Mouse (Mus musculus) forebrain, postnatal 0 days (tissue): Measurements from ENCODE around the gene Zfyve27. TPM values are rescaled to one million over a fixed set of nuclear protein-coding genes. Genes with fewer than 3 reads are reported as not detected.

Experiments used
- ATAC-seq: fragments of 200-750 bp; cut with Nextera tagmentation; 2 replicates; pipeline ENCODE4 v1.8.0; 2017; ENCODE audit warnings: mild to moderate bottlenecking, moderate library complexity
- DNase-seq: peaks from one replicate; pipeline ENCODE4 v3.0.0-alpha.2; 2015
- H3K27ac ChIP-seq: fragments of 300-500 bp; sonication (generic); 2 replicates; pipeline ENCODE4 v1.5.1; 2014; ENCODE audit warnings: low read depth, mild to moderate bottlenecking, antibody characterized with exemption, low read length, moderate library complexity, mixed read lengths
- H3K27me3 ChIP-seq: fragments of 300-500 bp; sonication (generic); 2 replicates; pipeline ENCODE4 v1.6.1; 2014; ENCODE audit warnings: mild to moderate bottlenecking, low read length, mixed read lengths; ENCODE audit not compliant: insufficient read depth
- H3K36me3 ChIP-seq: fragments of 300-500 bp; sonication (generic); 2 replicates; pipeline ENCODE4 v1.6.1; 2014; ENCODE audit warnings: mild to moderate bottlenecking, moderate library complexity; ENCODE audit not compliant: insufficient read depth
- H3K4me1 ChIP-seq: fragments of 300-500 bp; sonication (generic); 2 replicates; pipeline ENCODE4 v1.6.1; 2014; ENCODE audit warnings: antibody characterized with exemption; ENCODE audit not compliant: insufficient read depth
- H3K4me2 ChIP-seq: fragments of 300-500 bp; sonication (generic); 2 replicates; pipeline ENCODE4 v1.6.1; 2014; ENCODE audit warnings: low read depth, mild to moderate bottlenecking, moderate library complexity
- H3K4me3 ChIP-seq: fragments of 300-500 bp; sonication (generic); 2 replicates; pipeline ENCODE4 v1.5.1; 2014; ENCODE audit warnings: low read depth, low read length, mixed read lengths
- H3K9ac ChIP-seq: fragments of 300-500 bp; sonication (generic); 2 replicates; pipeline ENCODE4 v1.6.1; 2014; ENCODE audit warnings: mild to moderate bottlenecking
- H3K9me3 ChIP-seq: fragments of 300-500 bp; sonication (generic); 2 replicates; pipeline ENCODE4 v1.6.1; 2016; ENCODE audit warnings: low read length
- CTCF ChIP-seq: sonication (generic); IDR thresholded peaks from 2 replicates; pipeline ENCODE4 v1.5.1; 2016; ENCODE audit warnings: antibody characterized with exemption, control low read depth, low read depth
- WGBS: fragments of 180-500 bp; shearing (Covaris S2); extraction: QIAGEN DNeasy Blood & Tissue Kit; methylation state at CpG from one replicate; pipeline ENCODE4 v1.1.7; 2014; 5-methylcytosine and 5-hydroxymethylcytosine counted together
- polyA plus RNA-seq: library from polyadenylated mRNA; unstranded; fragments of >200 nt; fragmentation: Nextera tagmentation; extraction: Ambion mirVana; gene quantifications from 2 replicates; pipeline ENCODE4 v1.2.1, GENCODE M21; 2015
- total RNA-seq: library from RNA; depleted of rRNA; stranded (reverse); fragments of >200 nt; gene quantifications from 2 replicates; pipeline ENCODE4 v1.2.3, GENCODE M21; 2014

Gene Zfyve27
- total and polyA plus RNA-seq, 2 experiments from 2014 or later: 44.1 to 94.4 TPM

DNA sequence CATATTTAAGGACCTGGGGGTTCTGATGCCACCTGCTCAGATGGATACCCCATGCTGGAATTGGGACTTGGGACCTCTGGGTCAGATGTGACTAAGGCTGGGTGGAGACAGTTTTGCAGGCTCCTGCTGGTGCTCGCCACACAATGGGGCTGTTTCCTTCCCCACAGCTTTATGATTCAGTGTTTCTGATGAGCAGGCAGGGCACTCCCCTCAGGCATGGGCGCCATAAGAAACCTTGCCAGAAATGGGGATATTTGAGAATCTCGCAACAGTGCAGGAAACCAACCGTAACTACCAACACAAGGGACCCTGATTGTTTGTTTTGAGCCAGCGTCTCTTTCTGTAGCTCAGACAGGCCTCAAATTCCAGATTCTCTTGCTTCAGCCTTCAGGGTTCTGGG is 32.6 kb upstream of the Zfyve27 start:
- Histone ChIP-seq H3K9ac (no peak overlapping the region), H3K27ac (no peak overlapping the region), H3K4me2 (no peak overlapping the region), H3K4me1 (peaks cover 7% of the 10 kb centered on the region), H3K27me3 (no peaks in the 10 kb centered on the region), H3K9me3 (no peaks in the 10 kb centered on the region), H3K4me3 (no peak overlapping the region), H3K36me3 (no peaks in the 10 kb centered on the region)
- ATAC-seq: no peak
- no peak for DNase-seq
- no peak for TF ChIP-seq CTCF
- 61% methylated on average over 5 of the region's 5 CpGs for WGBS

DNA sequence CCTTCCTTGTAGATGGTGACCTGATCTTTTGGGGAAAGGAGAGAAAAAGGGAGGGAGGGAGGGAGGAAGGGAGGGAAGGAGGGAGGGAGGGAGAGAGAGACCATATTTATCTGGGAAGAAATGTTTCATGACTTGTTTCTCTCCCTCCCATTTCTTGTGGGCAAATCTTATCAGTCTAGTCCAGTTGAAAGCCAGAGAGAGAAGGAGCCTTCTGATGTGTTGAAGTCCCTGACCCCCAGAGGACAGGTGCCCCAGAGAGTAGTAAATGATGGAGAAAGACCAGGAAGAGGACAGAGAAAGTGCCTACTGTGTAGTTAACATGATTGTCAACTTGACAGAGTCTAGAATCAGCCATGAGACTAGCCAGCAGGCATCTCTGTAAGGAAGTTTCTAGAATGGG is 28.7 kb upstream of the Zfyve27 start:
- H3K9me3 ChIP-seq: no peaks in the 10 kb centered on the region
- DNase-seq (no peak), ATAC-seq (no peak)
- no peak overlapping the region for H3K4me2 ChIP-seq
- no peaks in the 10 kb centered on the region for H3K36me3 ChIP-seq
- H3K9ac ChIP-seq: no peak overlapping the region
- TF ChIP-seq CTCF: no peak
- no peak overlapping the region for H3K27ac ChIP-seq
- H3K4me1 ChIP-seq: no peaks in the 10 kb centered on the region
- no peaks in the 10 kb centered on the region for H3K27me3 ChIP-seq
- no peak overlapping the region for H3K4me3 ChIP-seq

DNA sequence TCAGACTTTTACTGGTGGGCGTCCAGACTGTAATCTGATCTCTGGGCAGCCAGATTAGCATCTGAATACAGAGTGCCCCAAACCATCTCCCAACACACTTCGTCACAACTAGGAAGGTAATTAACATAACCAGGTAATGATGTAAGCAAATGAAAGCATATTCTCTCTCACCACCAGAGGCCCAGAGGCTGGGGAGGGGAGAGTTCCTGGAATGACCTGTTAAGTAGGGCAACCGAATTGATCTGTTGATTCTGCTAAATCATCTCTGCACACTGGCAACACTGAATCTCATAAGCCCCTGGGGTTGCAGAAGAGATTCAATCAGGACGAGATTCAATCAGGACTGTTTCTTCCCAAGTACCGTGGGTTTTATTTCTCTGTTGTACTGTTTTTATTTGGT is 27.6 kb upstream of the Zfyve27 start:
- ATAC-seq (no peak), DNase-seq (no peak)
- Histone ChIP-seq H3K4me3 (no peak overlapping the region), H3K4me2 (no peak overlapping the region), H3K9ac (no peak overlapping the region), H3K9me3 (no peaks in the 10 kb centered on the region), H3K36me3 (no peaks in the 10 kb centered on the region), H3K4me1 (no peaks in the 10 kb centered on the region), H3K27me3 (no peaks in the 10 kb centered on the region), H3K27ac (no peak overlapping the region)
- no peak for TF ChIP-seq CTCF
- 21% methylated on average over 5 of the region's 5 CpGs for WGBS

DNA sequence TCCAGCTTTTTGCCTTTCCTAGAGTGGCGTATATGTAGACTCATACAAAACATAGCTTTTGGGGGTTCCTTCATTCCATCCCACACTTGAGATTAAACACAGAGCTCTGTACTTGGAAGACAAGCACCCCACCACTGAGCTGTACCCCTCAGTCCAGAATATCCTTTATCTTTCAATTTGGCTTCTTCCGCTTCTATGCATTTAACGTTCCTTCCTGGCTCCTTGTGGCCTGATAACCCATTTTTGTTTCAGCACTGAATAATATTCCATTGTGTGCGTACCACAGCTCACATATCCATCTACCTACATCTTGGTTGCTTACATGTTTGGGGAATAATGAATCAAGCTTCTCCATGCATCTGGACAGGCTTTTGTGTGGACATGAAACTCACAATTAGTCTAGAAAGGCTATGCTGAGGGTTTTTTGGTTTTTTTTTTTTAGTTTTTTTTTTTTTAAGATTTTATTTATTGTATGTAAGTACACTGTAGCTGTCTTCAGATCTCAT is 26.5 kb upstream of the Zfyve27 start:
- H3K4me2 ChIP-seq: no peak overlapping the region
- no peaks in the 10 kb centered on the region for H3K9me3 ChIP-seq
- H3K4me1 ChIP-seq: no peaks in the 10 kb centered on the region
- 87% methylated on average over 4 of the region's 4 CpGs for WGBS
- no peaks in the 10 kb centered on the region for H3K36me3 ChIP-seq
- H3K27ac ChIP-seq: no peak overlapping the region
- DNase-seq (no peak), ATAC-seq (no peak)
- H3K9ac ChIP-seq: no peak overlapping the region
- no peak overlapping the region for H3K4me3 ChIP-seq
- H3K27me3 ChIP-seq: no peaks in the 10 kb centered on the region
- TF ChIP-seq CTCF: no peak

DNA sequence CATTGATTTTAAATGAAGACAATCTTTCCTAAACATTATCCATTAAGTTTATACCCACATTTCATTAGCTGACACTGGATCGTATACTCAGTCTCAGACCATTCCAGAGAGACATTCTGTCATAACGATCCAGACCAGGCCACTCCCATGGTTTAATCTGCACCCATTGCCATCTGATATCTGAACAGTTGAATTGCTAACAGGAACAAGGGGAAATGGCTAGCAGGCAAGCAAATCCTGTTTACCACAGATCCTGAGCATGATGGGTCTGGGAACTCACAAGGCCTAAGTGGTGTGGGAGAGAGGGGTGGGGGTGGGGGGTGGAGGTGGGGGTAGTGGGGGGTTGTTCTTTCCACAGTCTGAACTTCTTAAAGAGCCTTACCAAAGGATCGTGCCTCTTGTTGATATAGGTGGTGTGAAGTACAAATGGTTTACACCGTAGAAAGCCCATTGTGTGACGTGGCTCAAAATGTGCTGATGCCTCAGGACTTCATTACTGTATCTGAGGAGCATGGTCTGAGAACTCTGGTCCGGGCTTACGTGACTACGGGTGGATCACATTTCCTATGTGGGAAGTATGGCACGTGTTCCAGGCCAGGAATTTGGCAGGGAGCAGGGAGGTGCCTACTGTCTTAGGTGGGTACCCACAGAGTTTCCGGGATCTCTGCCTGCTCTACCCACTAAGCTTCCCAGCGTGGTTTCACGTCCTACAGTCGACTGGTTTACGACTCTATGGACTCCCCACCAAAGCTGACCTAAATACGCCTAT is 25.1 kb upstream of the Zfyve27 start:
- DNase-seq (no peak), ATAC-seq (no peak)
- Histone ChIP-seq H3K27me3 (no peaks in the 10 kb centered on the region), H3K4me2 (no peak overlapping the region), H3K9me3 (no peaks in the 10 kb centered on the region), H3K4me1 (no peaks in the 10 kb centered on the region), H3K4me3 (no peak overlapping the region), H3K36me3 (no peaks in the 10 kb centered on the region), H3K9ac (no peak overlapping the region), H3K27ac (no peak overlapping the region)
- no peak for TF ChIP-seq CTCF
- WGBS: 91% methylated on average over 15 of the region's 15 CpGs

DNA sequence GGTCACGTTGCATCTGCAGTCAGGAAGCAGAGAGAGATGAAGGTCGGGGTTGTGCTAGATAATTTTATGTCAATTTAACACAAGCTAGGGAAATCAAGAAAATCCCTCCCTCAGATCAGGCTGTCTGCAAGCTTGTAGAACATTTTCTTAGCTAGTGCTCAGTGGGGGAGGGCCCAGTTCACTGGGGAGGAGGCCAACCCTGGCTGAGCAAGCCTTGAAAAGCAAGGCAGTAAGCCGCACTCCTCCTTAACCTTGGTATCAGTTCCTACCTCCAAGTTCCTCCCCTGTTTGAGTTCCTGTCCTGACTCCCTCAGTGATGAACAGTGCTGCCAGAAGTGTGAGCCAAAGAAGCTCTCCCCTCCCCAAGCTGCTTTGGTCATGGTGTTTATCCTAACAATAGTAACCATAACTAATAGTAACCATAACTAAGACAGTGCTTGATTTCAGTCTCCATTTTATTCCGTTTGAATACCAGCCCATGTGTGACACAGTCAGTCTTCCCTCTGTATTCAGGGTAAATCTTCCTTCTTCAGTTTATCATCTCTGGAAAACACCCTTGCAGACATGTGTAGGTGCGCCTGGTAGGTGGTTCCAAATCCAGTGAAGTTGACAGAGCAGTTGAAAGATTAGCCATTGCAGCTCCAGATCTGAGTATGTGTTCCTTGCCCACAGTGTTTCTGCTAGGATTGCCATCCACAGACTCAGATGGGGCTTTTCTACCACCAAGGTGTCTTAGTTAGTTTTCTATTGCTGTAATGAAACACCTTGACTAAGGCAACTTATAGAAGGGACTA is 23.8 kb upstream of the Zfyve27 start:
- Histone ChIP-seq H3K27ac (no peak overlapping the region), H3K9ac (no peak overlapping the region), H3K9me3 (no peaks in the 10 kb centered on the region), H3K4me2 (no peak overlapping the region), H3K4me1 (no peaks in the 10 kb centered on the region), H3K36me3 (no peaks in the 10 kb centered on the region), H3K4me3 (no peak overlapping the region), H3K27me3 (no peaks in the 10 kb centered on the region)
- no peak for TF ChIP-seq CTCF
- ATAC-seq (no peak), DNase-seq (no peak)
- WGBS: 80% methylated on average over 5 of the region's 5 CpGs

GRCm38 (mm10) chr19:42141998-42142397 is 21.8 kb upstream of the Zfyve27 start:
- ATAC-seq (no peak), DNase-seq (no peak)
- Histone ChIP-seq H3K4me3 (no peak overlapping the region), H3K36me3 (no peaks in the 10 kb centered on the region), H3K27me3 (no peaks in the 10 kb centered on the region), H3K9ac (no peak overlapping the region), H3K4me2 (no peak overlapping the region), H3K9me3 (no peaks in the 10 kb centered on the region), H3K27ac (no peak overlapping the region), H3K4me1 (no peaks in the 10 kb centered on the region)
- 78% methylated on average over 3 of the region's 3 CpGs for WGBS
- no peak for TF ChIP-seq CTCF
